Mouse (Mus musculus) embryonic stem cell, embryonic (primary cell): ENCODE measurements around the gene Cspg5.

ENCODE experiments used
- CTCF ChIA-PET, 4 experiments: fragments of 300-600 bp in 2 of 4; fragments of 350-600 bp in 2 of 4; sonication (Branson Sonifier 250); formaldehyde crosslinking; loops; one replicate each; lab custom pipeline; 2022; ENCODE audit warnings: inconsistent platforms in 2 of 4; lab: Charles Lee
- POLR2A ChIA-PET, 4 experiments: fragments of 300-600 bp in 2 of 4; fragments of 350-600 bp in 2 of 4; sonication (Branson Sonifier 250); formaldehyde crosslinking; loops; one replicate each; lab custom pipeline; 2022; ENCODE audit warnings: antibody characterized with exemption in 4 of 4, inconsistent platforms in 1 of 4; lab: Charles Lee

Gene Cspg5

GRCm38 (mm10) chr9:110243221-110243833, at the start of gene Cspg5:
TSS of gene Cspg5 (plus strand) at chr9:110243783.
- CTCF ChIA-PET, result no interaction called here
- POLR2A ChIA-PET, result interaction anchor here in 2 of 4 experiments (0.9 to 3.8 kb wide), 7 partner anchors 8 to 32 kb away, joined by 3 to 22 read pairs (median 4); no protein-coding TSS in a partner anchor

DNA sequence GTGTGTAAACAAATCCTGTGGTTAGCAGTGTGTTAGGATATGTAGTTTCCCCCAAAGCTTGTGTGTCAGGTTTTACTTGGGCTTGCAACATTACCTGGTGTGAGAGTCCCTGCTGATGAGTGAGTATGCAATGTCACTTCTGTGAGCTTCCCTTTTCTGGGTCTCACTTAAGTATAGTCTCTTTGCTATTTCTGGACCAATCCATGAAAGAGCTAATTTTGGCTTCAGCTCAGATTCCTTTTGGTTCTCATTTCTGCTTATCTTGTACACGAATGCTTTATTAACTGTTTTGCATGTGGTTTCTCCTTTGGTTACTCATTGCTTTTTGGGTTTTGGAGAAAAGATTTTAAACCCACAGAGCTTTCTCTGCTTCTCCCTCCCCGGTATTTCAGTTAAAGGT, 43.7 kb upstream of the Cspg5 start:
- CTCF ChIA-PET, result interaction anchor here in 1 of 4 experiments (1.0 kb wide), 1 partner anchor 10 kb away, joined by 3 read pairs; no protein-coding TSS in a partner anchor
- POLR2A ChIA-PET, result interaction anchor here in 1 of 4 experiments (0.8 to 2.3 kb wide), 4 partner anchors 9 to 29 kb away, joined by 3 to 10 read pairs (median 6); no protein-coding TSS in a partner anchor

- POLR2A ChIA-PET, result interaction anchor here in 2 of 4 experiments (0.6 to 2.5 kb wide), 12 partner anchors 9 to 285 kb away, joined by 3 to 13 read pairs (median 4); no protein-coding TSS in a partner anchor
- CTCF ChIA-PET, result interaction anchor here in 3 of 4 experiments (0.6 to 1.0 kb wide), 4 partner anchors 25 to 130 kb away, joined by 3 to 4 read pairs (median 4); no protein-coding TSS in a partner anchor
Observed at GRCm38 (mm10) chr9:110205526-110206404, 37.8 kb upstream of the Cspg5 start.

DNA sequence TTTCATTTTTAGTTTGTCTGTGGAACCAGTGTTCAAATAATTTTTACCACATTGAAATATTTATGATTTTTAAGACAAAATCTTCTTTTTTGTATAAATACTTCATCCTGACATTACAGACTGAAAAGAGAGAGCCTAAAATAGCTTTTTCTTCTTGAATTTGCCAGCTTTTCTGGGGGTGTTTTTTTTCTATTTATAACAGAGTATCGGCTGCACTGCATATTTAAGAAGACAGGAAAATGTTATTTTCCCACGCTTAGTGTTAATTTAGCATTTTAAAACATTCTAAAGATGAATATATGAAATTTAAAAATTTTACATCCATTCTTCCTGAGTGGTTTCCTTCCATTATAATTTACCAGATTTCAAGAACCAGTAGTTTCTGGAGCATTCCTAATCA, 37.1 kb upstream of the Cspg5 start:
- ChIA-PET POLR2A (interaction anchor here in 2 of 4 experiments (0.6 to 2.5 kb wide), 10 partner anchors 9 to 116 kb away, joined by 3 to 13 read pairs (median 4); no protein-coding TSS in a partner anchor), CTCF (interaction anchor here in 2 of 4 experiments (0.6 to 1.0 kb wide), 3 partner anchors 24 to 130 kb away, joined by 3 to 4 read pairs (median 4); no protein-coding TSS in a partner anchor)

- ChIA-PET CTCF (no interaction called here), POLR2A (interaction anchor here in 2 of 4 experiments (0.6 to 1.2 kb wide), 6 partner anchors 9 to 40 kb away, joined by 3 to 4 read pairs (median 3); no protein-coding TSS in a partner anchor)
Observed at GRCm38 (mm10) chr9:110208265-110208664, 35.3 kb upstream of the Cspg5 start.

DNA sequence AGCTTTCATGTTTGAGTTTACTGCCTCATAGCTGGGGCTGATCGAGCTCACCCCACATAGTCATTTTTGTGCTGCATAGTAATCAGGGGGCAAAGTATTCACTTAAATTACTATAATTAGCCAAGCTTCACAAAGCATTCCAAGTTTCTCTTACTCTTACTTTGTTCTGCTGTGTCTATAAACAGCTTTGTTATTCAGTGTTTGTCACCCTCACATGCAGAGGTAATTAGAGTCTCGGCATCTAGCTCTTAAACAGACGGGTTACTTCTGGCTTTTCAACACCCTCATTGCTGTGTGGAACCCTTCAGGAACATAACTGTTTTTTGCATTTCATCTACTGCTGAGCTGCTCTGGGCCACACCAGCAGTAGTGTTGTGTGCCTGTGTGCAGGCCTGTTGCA, 34.6 kb upstream of the Cspg5 start:
- ChIA-PET POLR2A (interaction anchor here in 3 of 4 experiments (0.6 to 1.2 kb wide), 9 partner anchors 9 to 72 kb away, joined by 3 to 4 read pairs (median 3); no protein-coding TSS in a partner anchor), CTCF (no interaction called here)

- ChIA-PET CTCF (interaction anchor here in 1 of 4 experiments (2.1 kb wide), 1 partner anchor 73 kb away, joined by 4 read pairs; no protein-coding TSS in a partner anchor), POLR2A (interaction anchor here in 1 of 4 experiments (0.7 to 2.2 kb wide), 3 partner anchors 15 to 239 kb away, joined by 3 to 9 read pairs (median 8); no protein-coding TSS in a partner anchor)
Observed at GRCm38 (mm10) chr9:110224273-110224672, 19.3 kb upstream of the Cspg5 start.

DNA sequence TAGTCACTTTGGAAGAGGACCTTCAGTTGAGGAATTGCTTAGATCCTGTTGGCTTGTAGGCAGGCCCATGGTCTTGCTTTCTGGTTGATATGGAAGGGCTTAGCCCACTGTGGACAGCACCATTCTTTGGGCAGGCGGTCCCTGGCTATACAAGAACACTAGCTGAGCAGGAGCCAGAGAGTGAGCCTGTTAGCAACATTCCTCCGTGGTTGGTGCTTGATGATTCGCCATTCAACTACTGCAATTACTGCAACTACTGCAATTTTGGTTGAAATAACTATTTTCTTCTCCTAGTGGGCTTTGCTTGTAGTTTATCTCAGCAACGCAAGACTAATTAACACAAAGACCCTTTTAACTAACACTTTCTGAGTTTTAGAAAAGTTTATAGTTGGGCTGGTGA, 17.4 kb upstream of the Cspg5 start:
- ChIA-PET POLR2A (interaction anchor here in 3 of 4 experiments (0.6 to 2.1 kb wide), 9 partner anchors 8 to 95 kb away, joined by 3 to 8 read pairs (median 4); no protein-coding TSS in a partner anchor), CTCF (interaction anchor here in 2 of 4 experiments (0.6 to 2.1 kb wide), 4 partner anchors 71 to 431 kb away, joined by 3 to 4 read pairs (median 4); no protein-coding TSS in a partner anchor)

GRCm38 (mm10) chr9:110228671-110229070, 14.9 kb upstream of the Cspg5 start:
- ChIA-PET CTCF (interaction anchor here in 2 of 4 experiments (0.5 to 2.4 kb wide), 2 partner anchors 68 to 190 kb away, joined by 6 to 10 read pairs; no protein-coding TSS in a partner anchor), POLR2A (interaction anchor here in 2 of 4 experiments (1.2 to 3.5 kb wide), 5 partner anchors 14 to 68 kb away, joined by 3 to 22 read pairs (median 7); partner anchors contain the start of gene Cspg5 (in 1 of the 2))

GRCm38 (mm10) chr9:110229112-110229511, 14.5 kb upstream of the Cspg5 start:
- ChIA-PET CTCF (interaction anchor here in 3 of 4 experiments (0.5 to 2.4 kb wide), 3 partner anchors 68 to 768 kb away, joined by 3 to 10 read pairs (median 6); no protein-coding TSS in a partner anchor), POLR2A (interaction anchor here in 2 of 4 experiments (0.5 to 3.5 kb wide), 13 partner anchors 10 to 315 kb away, joined by 3 to 22 read pairs (median 4); partner anchors contain the start of gene Cspg5 (in 1 of the 2))

DNA sequence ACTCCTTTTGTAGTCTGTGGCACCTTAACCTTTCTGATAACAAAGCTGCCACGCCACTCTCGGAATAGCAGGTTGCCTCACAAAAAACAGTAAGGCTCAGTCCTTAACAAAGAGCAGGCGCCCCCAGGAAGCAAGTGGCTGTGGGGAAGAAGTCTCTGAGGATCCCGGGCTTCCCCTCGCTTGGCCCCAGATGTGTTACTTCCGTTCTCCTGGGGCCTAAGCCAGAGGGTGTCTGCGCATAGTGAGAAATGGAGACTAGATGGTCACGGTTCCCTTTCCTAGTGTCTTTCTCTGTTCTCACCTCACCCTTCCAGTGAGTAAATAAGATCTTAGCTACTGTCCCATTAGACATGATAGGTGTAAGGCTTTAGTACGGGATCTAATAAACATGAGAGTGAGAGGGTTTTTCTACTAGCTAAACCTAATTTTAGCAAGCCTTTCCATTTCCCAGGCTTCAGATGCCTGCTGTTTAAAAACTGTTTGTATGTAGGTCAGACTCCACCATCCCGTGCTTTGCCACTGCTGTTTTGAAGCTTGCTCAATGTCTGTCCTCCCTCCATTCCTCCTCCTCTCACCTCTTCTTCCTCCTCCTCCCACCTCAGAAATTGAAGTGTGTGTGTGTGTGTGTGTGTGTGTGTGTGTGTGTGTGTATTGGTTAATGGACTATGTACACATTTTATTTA, 13.9 kb upstream of the Cspg5 start:
- CTCF ChIA-PET, result interaction anchor here in 2 of 4 experiments (1.5 to 2.4 kb wide), 3 partner anchors 67 to 768 kb away, joined by 3 to 10 read pairs (median 7); no protein-coding TSS in a partner anchor
- POLR2A ChIA-PET, result interaction anchor here in 3 of 4 experiments (0.5 to 3.5 kb wide), 21 partner anchors 10 to 315 kb away, joined by 3 to 22 read pairs (median 4); partner anchors contain the start of gene Cspg5 (in 2 of the 3)

GRCm38 (mm10) chr9:110230395-110231071, 13.1 kb upstream of the Cspg5 start:
- CTCF ChIA-PET, result interaction anchor here in 3 of 4 experiments (0.5 to 2.4 kb wide), 7 partner anchors 25 to 767 kb away, joined by 3 to 10 read pairs (median 4); no protein-coding TSS in a partner anchor
- POLR2A ChIA-PET, result interaction anchor here in 3 of 4 experiments (0.6 to 3.5 kb wide), 27 partner anchors 9 to 316 kb away, joined by 3 to 26 read pairs (median 4); partner anchors contain the start of genes Cspg5 (in 2 of the 3) and Ptpn23 (in 1 of the 3)

DNA sequence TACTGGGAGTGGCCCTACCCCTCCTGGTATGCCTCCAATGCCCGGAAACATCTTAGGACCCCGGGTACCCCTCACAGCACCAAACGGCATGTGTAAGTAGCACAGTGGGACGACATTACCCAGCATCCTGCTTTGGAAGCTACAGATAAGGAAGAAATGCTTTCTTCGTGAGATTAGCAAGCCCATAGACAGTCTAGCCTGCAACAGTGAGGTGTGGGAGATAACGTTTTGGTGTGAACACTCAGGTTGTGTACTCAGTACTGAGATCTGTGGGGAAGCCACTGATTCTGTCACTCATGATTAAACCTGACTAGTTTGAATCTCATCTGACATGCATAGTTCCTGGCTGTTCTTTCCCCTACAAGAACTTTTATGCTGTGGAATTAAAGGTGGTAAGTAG, 8.6 kb upstream of the Cspg5 start:
- CTCF ChIA-PET, result no interaction called here

GRCm38 (mm10) chr9:110244567-110244888, 945 bp downstream of the Cspg5 start:
- POLR2A ChIA-PET, result interaction anchor here in 3 of 4 experiments (0.7 to 3.8 kb wide), 7 partner anchors 9 to 112 kb away, joined by 3 to 22 read pairs (median 4); no protein-coding TSS in a partner anchor
- CTCF ChIA-PET, result no interaction called here

More for the DNA sequence above, 8.6 kb upstream of the Cspg5 start:
- POLR2A ChIA-PET, result interaction anchor here in 2 of 4 experiments (0.9 to 1.6 kb wide), 4 partner anchors 9 to 40 kb away, joined by 3 to 5 read pairs (median 4); partner anchors contain the start of gene Cspg5 (in 1 of the 2)

GRCm38 (mm10) chr9:110244889-110245589, 1.5 kb downstream of the Cspg5 start:
- CTCF ChIA-PET, result no interaction called here
- POLR2A ChIA-PET, result interaction anchor here in 2 of 4 experiments (1.0 to 3.8 kb wide), 7 partner anchors 10 to 60 kb away, joined by 3 to 22 read pairs (median 4); partner anchors contain the start of gene Elp6 (in 1 of the 2)
